Mouse (Mus musculus): ENCODE measurements around the gene Zbtb39.
A peak's percentile ranks its signal among the peaks of the same experiment; 100 is the strongest.

The Zbtb39 gene

DNA sequence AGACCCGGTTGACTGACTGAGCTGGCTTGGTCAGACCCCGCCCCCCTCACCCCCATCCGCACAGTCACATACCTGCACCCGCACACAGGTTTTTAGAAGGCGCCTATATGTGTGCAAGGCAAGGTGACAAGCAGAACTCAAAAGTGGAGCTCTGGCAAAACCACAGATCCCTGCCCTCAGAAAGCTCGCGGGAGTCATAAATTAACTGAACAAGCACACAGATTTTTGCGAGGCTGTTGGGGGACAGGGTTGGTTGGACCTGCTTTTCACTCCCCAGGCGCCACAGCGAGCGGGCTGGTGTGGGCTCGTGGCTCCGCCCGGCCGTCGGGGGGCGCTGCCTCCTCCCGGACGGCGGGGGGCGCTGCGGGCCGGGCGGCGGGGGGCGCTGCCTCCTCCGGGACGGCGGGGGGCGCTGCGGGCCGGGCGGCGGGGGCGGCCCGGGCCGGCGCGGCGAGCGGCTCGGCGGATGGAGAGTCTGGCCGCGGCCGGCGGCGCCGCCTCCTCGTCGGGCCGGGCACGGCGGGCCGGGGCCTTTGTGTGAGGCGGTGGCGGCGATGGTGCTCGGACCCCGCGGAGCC is at the start of gene Zbtb39:
Zbtb39 (plus strand) TSS at position 456 of the 578 bp plus-strand sequence.
- peak; percentile 55 for DNase-seq (ENCODE audit: low read depth, low spot score)

DNA sequence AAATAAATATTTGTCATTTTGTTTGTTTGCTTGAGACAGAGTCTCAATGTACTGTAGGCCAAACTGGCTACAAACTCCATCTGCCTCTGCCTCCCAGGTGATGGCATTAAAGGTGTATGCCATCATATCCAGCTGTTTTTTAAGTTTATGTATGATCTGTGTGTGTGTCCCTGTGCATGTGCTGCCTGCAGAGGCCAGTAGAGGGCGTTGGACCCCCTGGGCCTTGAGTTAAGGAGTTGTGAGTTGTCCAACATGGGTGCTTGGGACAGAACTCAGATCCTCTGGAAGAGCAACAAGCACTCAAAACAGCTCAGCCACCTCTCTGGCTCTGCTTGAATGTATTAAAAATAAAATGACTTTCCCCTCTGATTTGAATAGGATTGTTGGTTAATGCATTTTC is 48.3 kb upstream of the Zbtb39 start:
- no peak for DNase-seq (ENCODE audit: low read depth, low spot score)

DNA sequence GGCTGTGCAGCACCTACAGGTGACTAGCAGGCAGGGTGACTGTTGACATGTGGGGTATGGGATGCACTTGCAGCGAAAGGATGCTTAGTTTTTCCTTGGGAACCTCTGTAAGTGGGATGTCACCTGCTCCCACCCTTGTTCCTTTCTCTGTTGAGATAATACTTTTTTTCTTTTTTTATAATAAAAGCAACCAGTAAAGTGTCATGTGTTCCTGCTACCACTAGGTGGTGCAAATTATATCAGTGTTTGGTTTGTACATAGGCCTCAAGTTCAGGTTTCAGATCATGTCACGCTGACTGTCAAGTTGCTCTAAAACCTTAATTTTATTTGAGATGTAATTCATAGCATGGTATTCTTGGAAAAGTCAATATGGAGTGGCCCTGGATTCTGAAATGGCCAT is 44.7 kb upstream of the Zbtb39 start:
- no peak for DNase-seq (ENCODE audit: low read depth, low spot score)

DNA sequence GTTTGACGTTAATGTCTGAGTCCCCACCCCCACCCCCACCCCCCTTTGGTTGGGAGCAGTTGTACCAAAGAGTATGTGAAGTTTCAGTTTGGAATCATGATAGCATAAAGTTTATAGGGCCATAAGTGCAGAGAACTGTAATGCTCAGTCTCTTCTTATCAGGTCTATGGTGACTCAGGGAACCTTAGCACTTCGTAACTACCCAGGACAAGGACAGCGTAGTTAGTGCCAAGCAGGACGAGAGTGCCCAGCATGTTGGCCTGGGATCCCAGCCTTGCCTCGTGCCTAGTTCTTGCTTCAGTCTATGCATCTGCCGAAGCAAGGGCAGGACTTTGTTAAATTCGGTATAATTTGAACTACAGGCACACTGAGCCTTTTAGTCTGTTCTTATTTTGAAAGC is 43.6 kb upstream of the Zbtb39 start:
- DNase-seq (ENCODE audit: low read depth, low spot score), result no peak

DNA sequence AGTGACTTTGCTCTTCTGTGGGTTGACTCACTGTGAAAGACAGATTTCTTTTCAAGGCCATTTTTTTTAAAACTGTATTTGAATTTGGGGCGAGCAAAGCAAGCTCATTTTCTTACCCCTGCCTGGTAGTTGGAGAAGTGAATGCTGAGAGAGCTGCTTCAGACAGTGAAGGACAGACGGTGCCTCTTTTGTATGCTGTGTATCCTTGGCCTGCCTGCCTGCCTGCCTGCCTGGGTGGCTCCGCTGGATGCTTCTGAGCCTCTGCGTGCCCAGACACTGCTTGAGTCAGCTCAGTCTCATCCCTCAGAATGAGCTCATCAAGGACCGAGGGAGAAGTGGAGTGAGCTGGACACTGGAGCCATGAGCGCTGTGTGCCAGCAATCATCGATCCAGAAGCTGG is 40.4 kb upstream of the Zbtb39 start:
- no peak for DNase-seq (ENCODE audit: low read depth, low spot score)

DNA sequence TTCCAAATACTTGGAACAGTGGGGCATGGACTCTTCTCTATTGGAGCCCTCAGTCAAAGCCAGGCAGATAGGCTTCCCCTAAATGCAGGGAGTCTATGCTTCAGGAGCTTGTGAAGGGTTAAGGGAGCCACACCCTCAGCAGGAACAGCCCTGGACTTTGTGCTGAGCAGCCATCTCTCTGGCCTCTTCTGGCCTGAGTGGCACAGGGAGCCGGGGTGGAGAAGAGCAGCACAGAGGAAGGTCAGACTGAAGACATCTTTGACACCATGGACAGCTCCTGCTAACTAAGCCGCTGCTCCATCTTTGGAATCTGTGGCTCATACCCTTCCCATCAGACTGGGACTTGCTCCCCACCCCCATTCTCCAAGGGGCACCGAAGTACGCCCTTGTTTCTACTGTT is 36.0 kb upstream of the Zbtb39 start:
- DNase-seq (ENCODE audit: low read depth, low spot score), result no peak

DNA sequence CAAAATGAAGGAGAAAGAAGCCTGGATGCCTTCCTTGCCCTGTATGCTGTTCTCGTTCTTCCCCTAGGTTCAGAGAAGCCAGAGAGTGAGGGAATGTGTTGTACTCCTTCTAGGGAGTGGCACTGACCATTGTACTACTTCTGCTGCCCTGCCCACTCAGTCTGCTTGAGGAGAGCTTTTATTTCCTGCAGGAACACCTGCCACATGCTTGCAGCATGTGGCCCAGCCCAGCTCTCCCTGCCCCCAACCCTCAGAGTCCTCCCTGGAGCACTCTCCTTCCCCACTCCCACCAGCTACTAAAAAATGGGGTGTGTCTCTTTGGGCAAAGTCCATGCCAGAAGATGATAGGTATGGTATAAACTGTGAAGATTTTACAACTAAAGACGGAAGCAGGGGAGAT is 35.0 kb upstream of the Zbtb39 start:
- DNase-seq (ENCODE audit: low read depth, low spot score), result no peak

DNA sequence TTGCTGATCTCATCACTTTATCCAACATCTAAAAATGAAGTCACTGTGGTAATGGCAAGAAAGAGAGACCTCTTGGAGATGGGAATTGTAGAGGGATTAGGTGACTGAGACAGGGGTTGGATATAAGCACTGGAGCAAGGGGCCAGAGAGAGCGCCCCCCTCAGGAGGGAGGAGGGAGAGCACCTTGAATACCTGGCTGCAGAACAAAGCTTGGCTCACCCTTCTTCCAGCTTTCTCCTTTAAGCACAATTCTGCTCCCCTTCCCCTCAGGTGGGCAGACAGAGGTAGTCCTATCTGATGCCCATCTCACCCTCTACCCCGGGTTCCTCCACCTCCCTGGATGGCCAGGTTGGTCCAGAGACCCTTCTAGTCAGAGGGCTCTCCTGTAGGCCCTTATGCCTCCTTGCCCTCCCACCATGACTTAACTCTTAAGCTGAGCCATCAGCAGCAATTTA is 34.5 kb upstream of the Zbtb39 start, which contains the start of gene Myo1a:
Myo1a (plus strand) TSS at position 405 of the 455 bp plus-strand sequence.
- DNase-seq (ENCODE audit: low read depth, low spot score), result no peak

DNA sequence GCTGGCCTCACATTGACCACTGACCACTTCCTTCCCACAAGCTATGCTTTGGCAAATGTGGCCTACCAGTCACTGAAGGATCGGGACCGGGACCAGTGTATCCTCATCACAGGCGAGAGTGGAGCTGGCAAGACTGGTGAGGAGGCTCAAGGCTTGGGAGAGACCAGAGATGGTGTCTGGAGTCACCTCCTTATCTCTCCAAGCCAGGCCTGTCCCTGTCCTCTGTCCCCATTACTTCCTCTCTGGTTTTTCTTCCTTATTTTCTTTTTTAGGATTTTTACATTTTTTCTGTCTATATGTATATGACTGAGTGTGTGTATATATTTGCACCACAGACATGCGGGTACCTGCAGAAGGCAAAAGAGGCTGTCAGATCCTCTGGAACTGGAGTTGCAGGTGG is 33.6 kb upstream of the Zbtb39 start:
- no peak for DNase-seq (ENCODE audit: low read depth, low spot score)

DNA sequence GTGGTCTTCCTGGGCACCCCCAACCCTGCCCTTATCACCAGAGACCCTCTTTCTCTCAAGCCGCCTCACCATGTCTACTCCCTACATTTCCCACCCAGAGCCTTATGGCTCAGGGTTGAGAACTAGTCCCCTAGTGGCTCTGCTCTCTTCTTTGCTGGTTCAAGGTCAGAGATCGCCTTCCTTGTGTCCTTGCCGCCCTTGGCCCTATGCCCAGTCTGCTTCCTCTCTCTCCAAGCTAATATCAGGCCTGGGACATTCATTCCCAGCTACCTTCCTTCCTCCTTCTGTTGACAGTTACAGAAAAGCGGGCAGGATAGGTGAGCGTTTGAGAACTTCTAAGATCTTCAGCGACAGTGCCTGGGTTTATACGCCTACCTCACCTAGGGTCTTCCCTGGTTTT is 31.6 kb upstream of the Zbtb39 start:
- DNase-seq (ENCODE audit: low read depth, low spot score), result no peak

DNA sequence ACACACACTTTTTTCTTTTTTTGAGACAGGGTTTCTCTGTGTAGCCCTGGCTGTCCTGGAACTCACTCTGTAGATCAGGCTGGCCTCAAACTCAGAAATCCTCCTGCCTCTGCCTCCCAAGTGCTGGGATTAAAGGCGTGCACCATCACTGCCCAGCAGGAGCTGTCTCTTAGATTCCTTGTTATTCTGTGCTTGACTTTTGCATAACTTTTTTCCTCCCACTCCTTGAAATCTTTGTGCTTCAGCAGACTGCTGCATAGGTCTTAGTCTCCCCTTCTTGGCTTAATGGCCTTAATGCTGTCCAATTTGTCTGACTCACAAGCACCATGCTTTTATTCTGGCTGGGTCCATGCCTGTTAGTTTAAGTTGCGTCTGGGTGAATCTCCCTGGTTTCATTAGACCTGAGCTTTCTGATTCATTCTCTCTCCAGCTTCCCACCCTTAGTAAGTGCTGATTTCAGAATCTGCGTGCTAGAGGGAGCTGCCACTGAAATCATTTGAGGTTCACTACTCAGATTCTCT is 30.4 kb upstream of the Zbtb39 start:
- no peak for DNase-seq (ENCODE audit: low read depth, low spot score)

DNA sequence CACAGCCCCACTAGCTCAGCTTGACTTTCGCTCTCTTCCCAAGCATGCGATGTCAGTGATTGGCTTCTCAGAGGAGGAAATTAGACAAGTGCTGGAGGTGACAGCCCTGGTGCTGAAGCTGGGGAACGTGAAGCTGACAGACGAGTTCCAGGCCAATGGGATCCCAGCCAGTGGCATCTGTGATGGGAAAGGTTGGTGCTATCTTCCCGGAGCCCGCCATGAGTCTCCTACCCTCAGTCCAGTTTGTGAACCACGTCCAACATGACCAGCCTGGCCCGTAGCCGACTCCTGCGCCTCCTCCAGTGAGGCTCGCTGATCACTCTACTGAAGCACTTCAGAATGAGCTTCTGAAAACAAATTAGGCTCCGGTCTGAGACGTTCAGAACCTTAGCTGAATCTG is 29.0 kb upstream of the Zbtb39 start:
- no peak for DNase-seq (ENCODE audit: low read depth, low spot score)

DNA sequence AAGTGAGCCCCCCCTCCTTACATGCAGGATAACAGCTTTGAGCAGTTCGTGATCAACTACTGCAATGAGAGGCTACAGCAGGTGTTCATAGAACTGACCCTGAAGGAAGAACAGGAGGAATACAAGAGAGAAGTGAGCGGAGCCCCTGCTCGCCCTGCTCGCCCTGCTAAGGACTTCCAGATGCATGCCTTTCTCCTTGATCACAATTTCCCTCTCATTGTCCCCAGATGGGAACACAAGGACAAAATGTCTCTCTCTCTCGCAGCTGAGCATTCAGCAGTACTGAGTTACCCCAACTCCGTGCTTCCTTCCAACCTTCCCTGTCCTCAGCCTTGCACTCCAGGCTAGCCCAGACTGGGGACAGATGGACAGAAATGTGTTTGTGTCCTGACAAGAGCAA is 26.6 kb upstream of the Zbtb39 start:
- DNase-seq (ENCODE audit: low read depth, low spot score), result no peak

DNA sequence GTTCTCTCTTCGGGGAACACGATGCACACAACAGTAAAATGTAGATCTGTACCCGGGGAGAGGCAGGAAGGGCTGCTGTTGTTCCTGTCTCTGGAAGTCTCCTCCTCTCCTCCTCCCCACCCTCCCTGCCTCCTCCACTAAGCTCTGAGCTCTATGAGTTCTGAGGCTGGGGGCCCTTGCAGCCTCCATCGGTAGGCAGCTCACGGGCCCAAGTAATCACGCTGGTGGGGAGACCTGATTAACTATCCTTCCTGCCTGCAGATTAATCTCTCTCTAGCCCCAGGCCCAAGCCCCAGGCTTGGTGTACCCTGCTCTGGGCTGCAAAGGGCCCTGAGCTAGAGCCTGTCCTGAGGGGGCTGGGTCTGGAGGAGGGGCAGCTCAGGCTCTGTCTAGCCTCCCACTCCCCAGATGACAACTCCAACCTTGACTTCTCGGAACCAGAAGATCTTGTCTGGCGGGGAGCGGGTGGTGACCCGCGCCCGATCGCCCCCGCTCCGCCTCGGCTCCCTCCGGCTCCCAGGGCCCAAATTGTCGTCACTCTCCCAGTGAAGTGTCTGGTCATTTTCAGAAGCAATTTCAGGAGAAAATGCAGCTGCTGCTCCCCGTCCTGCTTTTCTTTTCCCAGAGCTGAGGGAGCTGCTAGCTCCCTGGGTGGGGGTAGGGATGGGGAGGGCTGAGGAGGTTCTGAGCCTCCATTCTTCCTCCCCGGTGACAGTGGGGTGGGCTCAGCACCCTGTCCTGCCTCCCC is 17.5 kb upstream of the Zbtb39 start:
- no peak for DNase-seq (ENCODE audit: low read depth, low spot score)

DNA sequence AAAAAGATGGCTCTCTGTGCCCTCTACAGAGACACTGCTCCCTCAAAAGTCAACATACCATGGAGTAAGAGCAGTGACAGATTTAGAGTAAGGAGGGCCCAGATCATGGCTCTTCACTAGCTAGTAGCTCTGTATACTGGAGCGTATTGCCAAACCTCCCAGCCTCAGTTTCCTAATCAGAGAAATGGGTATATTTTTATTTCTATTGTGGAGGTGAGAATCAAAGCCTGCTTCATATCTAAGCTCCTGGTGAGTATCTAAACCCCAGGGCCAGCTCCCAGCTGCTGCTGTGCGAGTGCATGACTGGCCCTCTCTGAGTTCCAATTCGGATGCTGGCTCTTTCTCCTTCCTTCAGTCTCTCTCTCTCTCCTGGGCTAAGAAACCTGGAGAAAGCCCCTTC is 15.2 kb upstream of the Zbtb39 start, which contains the start of gene Tac2:
Tac2 (plus strand) TSS at position 301 of the 400 bp plus-strand sequence.
- no peak for DNase-seq (ENCODE audit: low read depth, low spot score)

DNA sequence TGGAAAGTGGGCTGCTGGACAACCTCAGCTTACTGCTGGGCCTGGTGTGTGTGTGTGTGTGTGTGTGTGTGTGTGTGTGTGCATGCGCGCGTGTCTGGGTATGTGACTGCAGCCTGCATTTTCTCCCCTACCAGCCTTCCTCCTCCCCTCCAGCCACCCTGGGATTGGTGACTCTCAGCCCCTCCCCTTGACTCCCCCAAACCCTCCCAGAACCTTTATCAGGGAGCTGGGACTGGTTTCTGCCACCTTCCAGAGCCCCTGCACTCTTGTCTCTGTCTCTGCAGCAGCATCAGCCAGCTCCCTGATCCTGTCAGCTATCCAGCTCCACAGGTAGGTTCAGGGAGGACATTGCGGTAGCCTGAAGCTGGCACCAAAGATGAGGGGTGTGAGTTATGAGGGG is 14.2 kb upstream of the Zbtb39 start:
- no peak for DNase-seq (ENCODE audit: low read depth, low spot score)

DNA sequence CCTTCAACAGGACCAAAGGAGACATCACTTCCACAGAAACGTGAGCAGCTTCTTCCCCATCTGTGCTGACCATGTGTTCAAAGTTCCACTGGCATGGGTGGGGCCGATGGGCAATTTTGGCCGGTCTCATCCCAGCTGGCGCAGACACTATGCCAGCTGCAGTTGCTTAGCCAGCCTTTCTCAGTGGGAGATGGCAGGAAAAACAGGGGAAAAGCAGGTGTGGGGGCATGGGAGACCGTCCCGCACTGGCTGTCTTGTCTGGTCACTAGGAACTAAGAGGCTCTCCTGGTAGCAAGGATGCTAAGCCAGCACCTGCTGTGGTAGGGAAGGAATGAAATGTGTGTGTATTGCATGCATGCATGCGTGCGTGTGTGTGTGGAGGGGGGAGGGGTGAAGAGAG is 10.9 kb upstream of the Zbtb39 start:
- no peak for DNase-seq (ENCODE audit: low read depth, low spot score)

DNA sequence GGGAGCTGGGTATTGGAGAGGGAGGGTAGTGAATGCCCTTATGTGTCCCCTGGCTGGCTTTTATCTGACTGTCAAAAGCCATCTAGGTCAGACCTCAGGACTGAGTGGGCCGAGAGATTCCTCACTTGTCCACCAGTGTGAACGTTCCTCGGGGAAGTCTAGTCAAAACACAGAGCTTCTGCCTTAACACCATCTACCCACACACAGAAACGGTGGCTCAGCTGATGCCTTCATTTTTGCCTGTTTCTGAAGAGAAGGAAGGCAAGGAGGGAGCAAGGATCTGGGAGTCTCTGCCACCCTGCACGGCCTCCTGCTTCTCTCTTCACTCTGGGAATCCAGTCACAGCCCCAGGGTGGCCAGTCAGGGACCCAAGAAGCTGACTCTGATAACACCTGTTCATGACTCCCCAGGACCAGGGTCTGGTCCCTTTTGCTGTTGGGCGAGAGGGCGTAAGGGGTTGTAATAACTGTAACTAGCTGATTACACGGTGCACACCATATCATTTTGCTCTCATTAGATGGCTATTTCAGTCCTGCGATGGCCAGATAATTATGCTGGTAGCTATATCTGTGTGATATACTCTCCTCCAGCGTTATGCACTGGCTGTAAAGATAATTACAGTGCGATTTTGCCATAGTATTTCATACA is 8.9 kb upstream of the Zbtb39 start:
- DNase-seq (ENCODE audit: low read depth, low spot score), result no peak

DNA sequence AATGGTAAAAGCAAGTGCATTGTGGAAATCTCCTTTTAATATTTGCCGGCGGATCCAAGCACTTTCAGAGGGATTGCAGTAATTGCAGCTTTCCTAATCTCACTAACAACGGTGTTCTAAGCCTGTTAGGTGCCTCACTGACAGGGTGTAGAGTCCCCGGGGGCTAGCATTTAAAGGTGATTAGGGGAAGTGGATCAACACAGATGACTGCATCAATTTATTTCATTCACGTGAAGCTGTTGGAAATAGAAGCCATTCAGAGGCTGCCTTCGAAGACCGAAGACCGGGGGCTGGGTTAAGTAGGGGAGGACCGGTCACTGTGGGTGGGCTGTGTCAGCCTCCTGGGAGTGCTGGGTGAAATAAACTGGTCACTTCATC is 8.4 kb upstream of the Zbtb39 start:
- DNase-seq (ENCODE audit: low read depth, low spot score), result no peak

DNA sequence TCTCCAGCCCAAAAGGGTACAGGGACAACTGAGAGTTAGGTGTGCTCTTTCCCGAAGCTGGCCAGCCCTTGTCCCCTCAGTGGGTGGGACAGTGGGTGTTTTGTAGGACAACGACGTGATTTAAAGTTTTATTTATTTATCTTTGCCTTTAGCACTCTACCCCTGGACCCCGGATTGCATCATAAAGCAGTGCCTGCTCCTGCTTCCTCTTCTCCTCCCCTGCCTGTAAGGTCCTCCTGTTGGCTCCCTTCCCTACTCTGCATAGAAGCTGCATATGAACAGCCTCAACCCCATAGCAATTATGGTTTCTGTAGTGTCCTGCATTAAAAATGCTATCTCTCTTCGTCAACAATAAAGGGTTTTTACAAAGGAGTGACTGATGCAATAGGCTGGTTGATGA is 7.9 kb upstream of the Zbtb39 start:
- no peak for DNase-seq (ENCODE audit: low read depth, low spot score)

DNA sequence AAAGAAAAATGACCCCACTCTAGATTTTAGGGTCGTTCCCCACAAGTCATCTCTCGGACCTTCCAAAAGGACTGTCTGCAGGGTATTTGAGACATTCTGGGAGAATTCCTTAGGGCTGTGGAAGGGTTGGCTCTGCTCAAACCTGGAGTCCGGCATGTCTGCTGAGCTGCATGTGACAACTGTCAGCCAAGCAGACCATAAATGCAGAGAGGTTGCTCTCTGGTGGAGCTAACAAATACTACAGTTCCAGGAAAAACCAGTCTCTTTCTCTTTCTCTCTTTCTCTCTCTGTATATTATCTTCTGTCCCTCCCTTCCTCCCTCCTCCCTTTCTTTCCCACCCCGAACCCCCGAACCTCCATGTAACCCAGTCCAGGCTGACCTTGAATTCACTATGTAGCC is 4.9 kb upstream of the Zbtb39 start:
- DNase-seq (ENCODE audit: low read depth, low spot score), result no peak

DNA sequence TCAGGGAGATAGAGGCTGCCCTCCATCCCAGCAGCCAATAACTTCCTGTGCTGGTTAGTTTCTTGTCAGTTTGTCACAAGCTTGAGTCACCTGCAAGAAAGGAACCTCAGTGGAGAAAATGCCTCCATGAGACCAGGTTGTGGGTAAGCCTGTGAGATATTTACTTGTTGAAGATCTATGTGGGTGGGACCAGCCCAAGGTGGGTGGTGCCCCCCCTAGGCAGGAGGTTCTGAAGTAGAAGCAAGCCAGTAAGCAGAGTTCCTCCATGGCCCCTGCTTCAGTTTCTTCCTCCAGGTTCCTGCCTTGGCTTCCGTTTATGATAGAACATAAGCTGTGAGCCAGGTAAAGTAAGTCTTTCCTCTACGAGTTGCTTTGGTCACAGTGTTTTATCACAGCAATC is 3.1 kb upstream of the Zbtb39 start:
- no peak for DNase-seq (ENCODE audit: low read depth, low spot score)

DNA sequence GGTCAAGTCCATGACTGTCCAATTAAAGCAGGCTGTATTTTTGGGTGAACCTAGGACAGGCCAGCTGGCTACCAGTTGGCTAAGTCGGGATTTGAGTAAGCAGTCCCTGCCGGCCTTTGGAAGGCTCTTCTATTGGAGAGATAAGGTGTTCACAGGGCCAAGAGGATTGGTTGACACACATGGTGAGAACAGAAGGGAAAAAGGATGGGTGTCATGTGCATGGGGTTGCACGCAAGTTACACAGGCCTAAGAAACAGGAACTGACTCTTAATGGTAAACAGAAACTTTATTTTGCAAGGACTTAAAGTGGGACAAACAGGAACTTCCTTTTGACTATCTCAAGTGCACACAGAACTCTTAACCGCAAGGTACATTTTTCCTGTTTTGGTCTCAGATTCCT is 2.4 kb upstream of the Zbtb39 start:
- DNase-seq (ENCODE audit: low read depth, low spot score), result no peak
